Mouse (Mus musculus): ENCODE results near the gene Lix1l.
"Not testable (repeated sequence)": the region's sequence is repeated elsewhere in the genome, so short reads cannot be mapped to it uniquely, and the experiment has no call there.

Lix1l gene

DNA sequence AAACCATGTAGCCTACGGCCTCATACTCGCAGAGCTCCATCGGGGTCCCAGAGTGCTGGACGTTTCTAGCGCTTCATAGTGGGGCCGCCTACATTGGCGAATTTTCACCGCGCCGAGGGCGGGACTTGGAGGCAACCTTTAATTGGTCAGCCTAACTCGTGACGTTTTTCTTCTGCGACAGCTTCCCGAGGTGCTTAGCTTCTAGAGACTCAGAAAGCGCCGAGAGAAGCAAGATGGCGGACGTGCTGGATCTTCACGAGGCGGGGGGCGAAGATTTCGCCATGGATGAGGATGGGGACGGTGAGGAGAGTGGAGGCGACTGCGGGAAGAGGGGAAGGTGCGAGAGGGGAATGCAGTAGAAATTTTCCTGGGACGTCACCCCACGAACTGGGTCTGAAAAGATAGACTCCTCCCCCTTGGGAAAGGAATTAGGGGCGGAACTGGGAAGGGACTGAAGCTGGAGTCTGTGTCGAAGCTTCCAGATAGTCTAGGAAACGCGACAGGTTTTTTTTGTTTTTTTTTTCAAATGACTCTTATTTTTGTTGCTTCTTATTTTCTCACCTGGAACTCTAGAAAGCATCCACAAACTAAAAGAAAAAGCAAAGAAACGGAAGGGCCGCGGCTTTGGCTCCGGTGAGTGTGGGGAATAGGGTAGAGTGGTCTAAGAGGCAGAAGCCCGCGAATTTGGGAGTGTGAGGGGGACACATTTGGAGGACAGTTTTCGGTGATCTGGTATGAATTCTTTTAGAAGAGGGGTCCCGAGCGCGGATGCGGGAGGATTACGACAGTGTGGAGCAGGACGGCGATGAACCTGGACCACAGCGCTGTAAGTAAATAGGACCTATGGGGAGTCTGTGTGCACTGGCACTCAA lies 29.0 kb downstream of the Lix1l start, which contains the start of gene Rbm8a:
Gene Rbm8a (plus strand): TSS at position 205 of the 872 bp plus-strand sequence.
- DNase-seq (ENCODE audit: low read depth, low spot score) = peak; percentile 98

DNA sequence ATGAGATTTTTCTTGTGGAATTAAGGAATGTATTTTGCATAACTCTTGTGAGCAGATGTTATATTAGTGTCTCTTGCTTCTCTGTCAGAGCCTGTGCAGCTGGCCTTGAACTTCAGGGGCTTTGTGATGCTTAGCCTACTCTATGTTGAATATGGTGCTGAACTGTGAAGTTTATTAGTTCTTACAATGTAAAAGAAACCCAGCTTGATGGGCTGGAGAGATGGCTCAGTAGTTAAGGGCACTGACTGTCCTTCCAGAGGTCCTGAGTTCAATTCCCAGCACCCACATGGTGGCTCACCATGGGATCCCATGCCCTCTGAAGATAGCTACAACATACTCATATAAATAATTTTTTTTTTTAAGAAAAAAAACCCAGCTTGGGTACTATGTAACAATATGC lies 31.1 kb downstream of the Lix1l start:
- no peak for DNase-seq (ENCODE audit: low read depth, low spot score)

DNA sequence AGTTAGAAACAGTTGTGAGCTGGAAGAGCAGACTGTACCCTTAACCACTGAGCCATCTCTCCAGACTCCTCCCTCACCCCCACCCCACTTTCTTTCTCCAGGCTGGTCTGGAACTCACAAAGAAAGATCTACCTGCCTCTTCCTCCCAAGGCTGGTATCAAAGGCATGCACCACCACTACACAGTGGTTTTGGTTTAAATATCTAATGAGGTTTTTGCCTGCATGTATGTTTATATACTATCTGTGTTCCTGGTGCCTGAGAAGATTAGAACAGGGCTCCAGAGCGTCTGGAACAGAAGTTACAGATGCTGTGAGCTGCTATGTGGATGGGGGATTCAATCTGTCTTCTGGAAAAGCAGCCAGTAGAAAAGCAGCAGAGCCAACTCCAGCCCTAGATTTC lies 33.1 kb downstream of the Lix1l start:
- DNase-seq (ENCODE audit: low read depth, low spot score) = no peak

DNA sequence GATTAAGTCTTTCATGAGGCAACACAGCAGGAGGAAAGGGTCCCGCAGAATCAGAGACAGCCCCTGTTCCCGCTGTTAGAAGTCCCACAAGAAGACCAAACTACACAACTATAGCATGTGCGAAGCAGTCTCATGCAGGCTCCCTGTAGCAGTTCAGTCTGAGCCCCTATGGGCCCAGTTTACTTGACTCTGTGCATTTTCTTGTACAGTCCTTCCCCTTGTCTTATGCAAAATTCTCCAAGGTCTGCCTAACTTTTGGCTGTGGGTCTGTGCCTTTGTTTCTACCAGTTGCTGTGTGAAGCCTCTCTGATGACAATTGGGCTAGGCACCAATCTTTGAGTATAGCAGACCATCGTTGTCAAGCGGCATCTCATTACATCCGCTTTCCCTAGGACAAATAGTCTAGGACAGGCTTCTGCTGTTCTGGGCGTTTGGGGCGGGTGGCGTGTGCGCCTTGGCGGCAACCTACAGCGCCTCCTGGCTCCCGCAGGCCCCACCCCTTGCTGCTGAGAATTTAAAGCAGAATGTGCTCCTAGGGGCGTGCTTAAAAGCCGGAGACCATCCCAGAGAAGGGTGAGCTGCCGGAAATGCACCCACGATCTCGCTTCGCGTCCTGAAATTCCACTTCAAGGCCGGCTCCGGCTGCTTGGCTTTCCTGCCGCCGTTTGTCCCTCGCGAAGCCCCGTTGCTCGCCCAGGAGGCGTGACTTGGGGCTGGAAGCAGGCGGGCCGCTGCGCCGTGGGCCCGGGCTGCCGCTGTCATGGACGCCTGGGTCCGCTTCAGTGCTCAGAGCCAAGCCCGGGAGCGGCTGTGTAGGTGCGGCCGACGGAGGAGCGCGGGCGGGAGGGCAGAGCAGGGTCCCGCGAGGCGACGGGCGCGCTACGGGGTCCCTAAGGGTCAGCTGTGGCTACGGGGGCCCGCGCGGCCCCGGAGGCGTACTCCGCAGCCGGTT lies 34.3 kb downstream of the Lix1l start, which contains the start of the genes Pex11b and Gm42957:
Gene Pex11b (plus strand): TSS at position 449 of the 952 bp plus-strand sequence.
Gene Gm42957 (plus strand): TSS at position 547 of the 952 bp plus-strand sequence.
- DNase-seq (ENCODE audit: low read depth, low spot score) = peak; percentile 52

DNA sequence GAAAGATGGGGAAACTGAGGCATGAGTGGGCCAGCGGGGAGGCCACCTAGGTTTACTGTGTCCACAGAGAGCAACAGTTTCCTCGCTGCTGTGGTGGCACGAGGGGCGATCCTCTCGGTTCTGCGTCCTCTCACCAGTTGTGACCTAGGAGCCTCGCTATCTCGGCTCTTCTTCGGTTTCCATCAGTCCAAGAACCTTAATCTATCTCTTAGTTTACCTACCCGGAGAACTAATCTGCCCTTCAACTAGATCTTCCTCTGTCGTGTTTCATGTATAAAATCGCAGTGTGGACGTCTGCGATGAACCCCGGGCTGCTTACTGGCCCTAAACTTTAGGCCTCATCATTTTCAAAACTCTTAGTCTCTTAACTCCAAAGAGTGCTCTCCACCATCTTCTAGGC lies 35.0 kb downstream of the Lix1l start:
- DNase-seq (ENCODE audit: low read depth, low spot score) = no peak

DNA sequence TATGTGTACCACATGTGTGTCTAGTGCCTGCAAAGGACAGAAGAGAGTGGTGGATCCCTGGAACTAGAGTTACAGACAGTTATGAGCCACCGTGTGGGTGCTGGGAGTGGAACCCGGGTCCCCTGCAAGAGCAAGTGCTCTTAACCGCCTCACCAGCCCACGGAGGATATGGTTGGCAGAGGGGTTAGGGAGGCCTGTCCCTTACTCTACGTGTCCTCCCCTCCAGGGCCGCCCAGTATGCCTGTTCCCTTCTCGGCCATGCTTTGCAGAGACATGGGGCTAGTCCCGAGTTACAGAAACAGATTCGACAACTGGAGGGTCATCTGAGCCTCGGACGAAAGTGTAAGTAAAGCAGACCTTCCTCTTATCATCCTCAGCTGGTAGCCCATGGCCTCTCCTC lies 35.5 kb downstream of the Lix1l start:
- no peak for DNase-seq (ENCODE audit: low read depth, low spot score)

DNA sequence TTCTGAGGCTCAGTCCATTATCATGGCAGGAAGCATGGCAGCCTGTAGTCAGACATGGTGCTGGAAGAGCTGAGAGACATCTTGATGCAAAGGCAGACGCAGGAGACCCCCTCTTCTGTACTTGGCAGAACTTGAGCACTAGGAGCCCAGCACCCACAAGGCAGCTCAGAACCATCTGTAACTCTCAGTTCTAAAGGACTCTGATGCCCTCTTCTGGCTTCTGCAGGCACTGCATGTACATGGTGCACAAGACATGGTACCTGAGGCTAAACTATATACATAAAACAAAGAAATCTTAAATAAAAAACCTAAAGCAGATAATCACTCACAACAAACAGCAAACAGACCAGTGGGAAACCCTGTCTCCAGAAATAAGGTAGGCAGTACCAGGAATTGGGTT lies 38.3 kb downstream of the Lix1l start:
- peak; percentile 40 for DNase-seq (ENCODE audit: low read depth, low spot score)

DNA sequence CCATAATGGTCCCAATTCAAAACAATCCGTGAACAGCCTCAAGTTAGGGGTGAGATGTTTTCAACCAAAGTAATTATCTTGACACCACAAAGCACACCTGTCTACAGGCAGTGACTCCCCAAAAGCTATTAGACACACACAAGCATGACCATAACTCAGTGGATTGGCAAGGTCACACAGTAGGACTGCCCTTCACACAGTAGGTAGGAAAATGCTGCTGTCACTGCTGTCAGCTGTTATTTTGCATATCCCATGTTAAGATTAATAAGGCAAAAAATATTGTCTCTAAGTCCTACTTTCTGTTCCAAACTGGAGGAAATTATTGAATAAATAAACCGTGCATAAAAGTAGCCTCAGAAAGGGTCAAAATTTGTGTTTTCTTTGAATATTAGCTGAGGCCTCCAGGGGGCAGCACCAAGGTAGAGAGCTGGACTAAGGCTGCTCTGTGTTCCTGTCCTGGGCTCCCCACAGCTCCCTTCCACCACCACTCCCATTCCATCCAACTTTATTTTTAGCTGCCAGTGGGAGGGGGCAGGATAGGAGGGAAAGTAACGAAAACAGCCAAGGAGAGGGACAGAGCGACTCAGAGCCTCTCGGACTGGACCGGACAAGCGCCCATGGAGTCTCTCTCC lies 44.2 kb downstream of the Lix1l start, which contains the start of gene Itga10:
Gene Itga10 (plus strand): TSS at position 567 of the 632 bp plus-strand sequence.
- no peak for DNase-seq (ENCODE audit: low read depth, low spot score)

DNA sequence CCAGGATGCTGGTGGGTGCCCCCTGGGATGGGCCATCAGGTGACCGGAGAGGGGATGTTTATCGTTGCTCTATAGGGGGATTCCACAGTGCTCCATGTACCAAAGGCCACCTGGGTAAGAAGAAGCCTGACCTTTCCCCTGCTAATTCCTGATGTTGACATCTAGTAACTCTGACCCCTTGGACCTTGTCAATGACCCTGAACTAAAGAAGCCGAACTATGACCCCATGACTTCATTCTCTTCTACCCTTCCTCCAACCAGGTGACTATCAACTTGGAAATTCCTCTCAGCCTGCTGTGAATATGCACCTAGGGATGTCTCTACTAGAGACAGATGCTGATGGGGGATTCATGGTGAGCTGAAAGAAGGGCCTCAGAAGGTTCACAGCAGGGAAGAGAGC lies 46.4 kb downstream of the Lix1l start:
- no peak for DNase-seq (ENCODE audit: low read depth, low spot score)

DNA sequence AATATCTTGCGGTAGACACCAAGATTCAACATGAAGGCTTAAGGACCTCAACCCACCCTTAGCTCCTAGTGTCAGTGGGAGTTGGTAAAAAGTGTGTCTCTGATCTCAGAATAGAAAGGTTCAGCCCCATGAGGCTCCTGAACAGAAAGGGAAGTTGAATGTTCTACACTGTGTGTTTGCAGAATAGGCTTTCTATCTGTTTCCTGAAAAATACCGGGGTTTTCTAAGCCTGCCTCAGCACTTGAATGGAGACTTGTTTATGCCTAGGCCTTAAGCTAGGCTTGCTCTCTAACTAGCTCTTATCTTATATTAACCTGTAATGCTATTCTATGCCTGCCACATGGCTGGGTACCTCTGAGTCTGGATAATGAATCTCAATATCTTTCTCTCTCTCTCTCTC lies 60.0 kb downstream of the Lix1l start:
- DNase-seq (ENCODE audit: low read depth, low spot score) = no peak

DNA sequence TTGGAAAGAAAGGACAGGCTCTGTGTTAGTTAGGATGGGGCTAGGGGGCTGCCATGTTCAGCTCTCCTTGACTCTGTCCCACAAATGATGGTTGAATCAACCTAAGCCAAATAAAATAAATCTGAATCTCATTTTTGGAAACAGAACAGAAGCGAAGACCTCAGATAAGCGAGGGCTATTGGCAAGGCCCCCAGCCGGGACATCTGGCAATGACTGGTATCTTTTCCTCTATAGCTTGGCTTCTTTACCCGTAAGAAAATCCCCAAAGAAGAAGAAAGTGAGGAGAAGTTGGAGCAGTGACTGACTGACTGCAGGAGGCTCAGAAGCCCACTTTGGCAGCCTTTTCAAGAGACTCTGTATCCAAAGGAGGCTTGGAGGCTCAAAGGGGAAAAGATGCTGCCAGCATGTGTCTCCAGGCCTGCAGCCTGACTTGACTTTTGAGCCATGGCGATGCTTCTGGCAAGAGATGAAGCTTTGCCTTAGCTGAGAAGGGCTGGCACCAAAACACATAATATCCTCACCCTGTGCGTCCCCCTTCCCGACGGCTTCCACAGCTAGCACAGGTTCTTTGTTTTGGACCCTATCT lies 61.9 kb downstream of the Lix1l start:
- DNase-seq (ENCODE audit: low read depth, low spot score) = no peak

DNA sequence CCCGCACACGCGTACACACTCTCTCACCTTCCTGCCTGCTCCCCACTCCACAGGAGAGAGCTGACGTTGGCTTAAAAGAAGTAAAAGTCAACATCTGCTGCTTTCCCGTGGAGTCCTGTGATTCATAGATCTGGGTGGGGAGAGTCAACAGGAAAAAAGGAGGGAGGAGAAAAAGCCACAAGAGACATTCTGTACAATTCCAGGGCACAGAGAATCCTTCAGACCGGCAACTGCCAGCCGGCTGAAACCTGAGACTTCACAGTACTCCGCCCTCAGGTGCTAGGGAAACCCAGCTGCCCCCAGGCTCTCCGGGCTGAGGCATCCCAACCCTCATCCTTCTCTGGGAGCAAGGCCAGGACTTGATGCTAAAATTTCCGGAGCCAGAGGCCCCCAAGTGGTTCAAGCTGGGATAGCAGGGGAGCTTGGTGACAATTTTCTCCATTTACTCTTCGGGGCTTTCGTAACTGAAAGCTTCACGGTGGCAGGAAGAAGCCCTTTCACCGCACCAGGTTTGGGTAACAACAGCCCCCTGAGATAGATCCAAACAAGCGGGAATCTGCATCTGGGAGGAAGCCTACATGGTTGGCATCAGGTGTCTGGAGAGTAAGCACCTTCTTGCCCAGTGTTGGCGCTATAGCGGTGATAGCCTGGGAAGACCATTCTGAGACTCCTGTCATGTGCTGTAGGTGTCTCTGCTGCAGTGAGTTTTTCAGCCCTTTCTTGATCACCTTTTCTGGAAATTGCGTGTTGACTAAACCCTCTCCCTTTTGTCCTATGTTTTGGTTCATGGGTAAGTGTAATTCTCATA lies 62.7 kb downstream of the Lix1l start:
- DNase-seq (ENCODE audit: low read depth, low spot score) = no peak

DNA sequence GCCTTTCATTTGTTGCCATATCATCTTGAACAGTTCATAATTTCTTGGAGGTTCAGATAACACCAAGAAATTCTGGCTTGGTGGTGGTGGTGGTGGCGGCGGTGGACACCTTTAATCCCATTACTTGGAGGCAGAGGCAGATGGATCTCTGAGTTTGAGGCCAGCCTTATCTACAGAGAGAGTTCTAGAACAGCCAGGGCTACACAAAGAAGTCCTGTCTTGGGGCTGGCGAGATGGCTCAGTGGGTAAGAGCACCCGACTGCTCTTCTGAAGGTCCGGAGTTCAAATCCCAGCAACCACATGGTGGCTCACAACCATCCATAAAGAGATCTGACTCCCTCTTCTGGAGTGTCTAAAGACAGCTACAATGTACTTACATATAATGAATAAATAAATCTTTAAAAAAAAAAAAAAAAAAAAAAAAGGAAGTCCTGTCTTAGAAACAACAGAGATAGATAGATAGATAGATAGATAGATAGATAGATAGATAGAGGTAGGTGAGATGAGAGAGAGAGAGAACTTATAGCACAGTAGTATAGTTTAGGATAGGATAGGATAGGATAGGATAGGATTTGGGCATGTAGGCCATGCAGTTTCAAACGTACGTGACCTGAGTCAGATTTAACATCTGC lies 64.9 kb downstream of the Lix1l start:
- DNase-seq (ENCODE audit: low read depth, low spot score) = not testable (repeated sequence)

DNA sequence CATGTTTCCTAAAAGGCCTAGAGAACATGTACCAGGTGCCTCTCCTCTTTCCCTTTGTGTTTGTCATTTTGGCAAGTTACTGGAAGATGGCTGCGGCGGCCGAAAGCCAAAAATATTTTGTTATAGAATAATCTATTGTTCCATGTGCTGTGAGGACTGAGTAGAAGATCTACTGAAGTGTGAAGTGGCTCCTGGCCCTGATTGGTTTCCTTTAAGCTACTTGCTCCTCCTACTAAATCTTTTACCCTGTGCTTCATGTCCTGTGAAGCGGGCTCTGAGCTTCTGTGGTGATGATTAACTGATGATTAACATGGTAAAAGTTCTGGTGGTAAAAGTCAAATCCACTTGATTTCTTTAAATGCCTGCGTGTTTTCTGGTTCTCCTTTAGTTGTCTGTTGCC lies 66.0 kb downstream of the Lix1l start:
- no peak for DNase-seq (ENCODE audit: low read depth, low spot score)

DNA sequence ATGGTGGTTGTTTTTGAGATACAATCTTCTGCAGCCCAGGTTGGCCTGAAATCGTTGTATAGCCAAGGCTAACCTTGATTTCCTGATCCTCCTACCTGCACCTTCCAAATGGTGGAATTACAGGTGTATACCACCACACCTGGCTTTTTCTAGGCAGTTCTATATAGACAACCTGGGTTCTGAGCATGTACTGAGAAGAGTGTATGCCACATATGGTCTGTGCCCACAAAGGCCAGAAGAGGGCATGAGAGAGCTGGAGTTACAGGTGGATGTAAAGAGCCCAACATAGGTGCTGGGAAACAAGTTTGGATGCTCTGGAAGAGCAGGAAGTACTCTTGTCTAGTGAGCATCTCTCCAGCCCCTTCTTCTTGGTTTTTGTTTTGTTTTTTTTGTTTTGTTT lies 66.4 kb downstream of the Lix1l start:
- no peak for DNase-seq (ENCODE audit: low read depth, low spot score)

DNA sequence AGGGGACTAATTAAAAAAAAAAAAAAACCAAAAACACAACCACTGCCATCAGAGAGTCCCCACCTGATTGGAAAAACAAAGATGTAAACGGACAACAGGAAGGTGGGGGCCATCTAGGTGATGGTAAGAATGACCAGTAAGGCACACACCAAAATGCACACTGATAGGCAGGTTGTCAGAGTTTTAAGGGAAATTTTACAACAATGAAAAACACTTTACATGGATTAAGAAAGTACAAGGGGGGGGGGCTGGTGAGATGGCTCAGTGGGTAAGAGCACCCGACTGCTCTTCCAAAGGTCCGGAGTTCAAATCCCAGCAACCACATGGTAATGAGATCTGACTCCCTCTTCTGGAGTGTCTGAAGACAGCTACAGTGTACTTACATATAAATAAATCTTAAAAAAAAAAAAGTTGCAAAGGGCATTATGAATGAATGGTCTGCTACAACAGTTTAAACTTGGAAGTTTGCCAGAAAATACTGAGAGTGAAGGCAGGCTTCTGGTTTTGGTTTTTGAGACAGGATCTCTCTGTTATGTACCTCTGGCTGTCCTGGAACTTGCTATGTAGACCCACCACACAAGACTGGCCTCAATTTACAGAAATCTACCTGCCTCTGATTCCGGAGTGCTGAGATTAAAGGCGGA lies 67.6 kb downstream of the Lix1l start:
- DNase-seq (ENCODE audit: low read depth, low spot score) = no peak

DNA sequence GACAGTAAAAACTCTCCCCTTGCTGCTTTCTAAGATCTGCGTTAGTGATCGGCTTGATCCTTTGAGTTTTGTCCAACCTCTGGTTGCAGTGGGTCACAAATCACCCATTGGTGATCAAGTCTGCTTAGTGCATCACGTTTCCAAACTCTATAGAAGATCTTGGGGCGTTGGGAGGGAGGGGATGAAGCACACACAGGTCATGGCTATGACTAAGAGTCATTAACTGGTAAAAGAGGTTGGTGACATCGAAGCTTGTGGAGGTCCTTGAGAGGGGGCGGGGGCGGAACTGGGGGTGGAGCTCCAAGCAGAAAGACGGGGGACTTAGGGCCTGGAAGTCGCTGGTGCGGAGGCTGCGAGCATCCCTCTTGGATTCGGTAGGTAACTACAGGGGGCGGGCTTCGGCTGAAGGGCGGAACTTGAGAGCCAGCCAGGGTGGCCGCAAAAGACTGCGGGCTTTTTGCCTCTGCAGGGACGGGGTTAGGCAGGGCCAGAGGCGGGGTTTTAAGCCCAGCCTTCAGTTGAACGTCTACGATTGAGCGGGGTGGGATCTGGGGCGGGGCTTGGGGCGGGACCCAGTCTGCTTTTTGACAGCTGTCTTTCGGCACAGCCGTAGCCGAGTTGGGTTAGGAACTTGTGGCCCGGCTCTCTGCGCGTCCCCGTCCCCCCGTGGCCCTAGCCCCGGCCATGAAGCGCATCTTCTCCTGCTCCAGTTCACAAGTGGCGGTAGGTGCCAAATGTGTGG lies 68.9 kb downstream of the Lix1l start, which contains the start of gene Ankrd35:
Gene Ankrd35 (plus strand): TSS at position 405 of the 742 bp plus-strand sequence.
- DNase-seq (ENCODE audit: low read depth, low spot score) = peak; percentile 22

DNA sequence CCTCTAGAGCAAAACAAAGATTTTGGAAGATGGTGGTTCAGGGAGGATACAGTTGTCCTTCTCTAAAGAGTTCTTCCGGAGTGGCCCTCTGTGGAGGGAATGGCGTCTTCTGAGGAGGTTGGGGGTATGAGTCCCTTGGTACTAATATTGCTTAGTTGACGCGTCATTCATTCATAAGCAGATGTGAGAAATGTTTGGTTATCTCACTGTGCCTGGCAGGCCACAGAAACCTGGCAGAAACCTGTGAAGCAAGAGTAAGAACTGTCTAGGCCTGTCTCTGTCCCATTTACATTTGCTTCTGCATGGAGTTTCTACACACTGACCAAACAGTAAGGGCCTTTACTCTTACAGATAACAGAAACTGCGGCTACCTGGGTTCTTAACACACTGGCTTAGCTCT lies 70.6 kb downstream of the Lix1l start:
- no peak for DNase-seq (ENCODE audit: low read depth, low spot score)

DNA sequence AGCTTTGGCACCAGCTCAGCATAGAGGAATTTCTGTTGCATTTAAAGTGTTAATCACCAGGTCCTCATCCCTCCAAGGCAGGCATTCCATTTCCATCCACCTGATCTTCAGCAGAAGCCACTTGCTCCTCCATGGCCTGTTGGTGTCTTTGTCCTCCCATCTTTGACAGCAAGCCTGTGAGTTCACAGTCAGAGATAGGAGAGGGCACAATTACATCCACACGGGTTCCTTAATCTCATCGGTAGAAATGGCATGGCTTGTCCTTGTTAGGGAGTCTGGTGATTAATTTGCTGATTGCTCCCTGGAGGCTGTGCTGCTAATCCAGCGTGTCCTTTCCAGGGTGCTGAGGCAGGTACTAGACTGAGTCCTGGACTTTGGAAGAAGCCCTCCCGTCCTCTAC lies 72.6 kb downstream of the Lix1l start:
- DNase-seq (ENCODE audit: low read depth, low spot score) = no peak
